Mouse (Mus musculus): Measurements from ENCODE around the gene Gm20683.
A peak's percentile ranks its signal among the peaks of the same experiment; 100 is the strongest.
"Not testable (repeated sequence)": the region's sequence is repeated elsewhere in the genome, so short reads cannot be mapped to it uniquely, and the experiment has no call there.

Gene Gm20683

GRCm38 (mm10) chr17:25827546-25828222 is 13.9 kb downstream of the Gm20683 start:
- no peak for DNase-seq (ENCODE audit: low spot score in 2 of 2)

- DNase-seq (ENCODE audit: low spot score in 2 of 2) = no peak
Observed at GRCm38 (mm10) chr17:25827011-25827410, 14.6 kb downstream of the Gm20683 start.

GRCm38 (mm10) chr17:25825984-25826570 is 15.5 kb downstream of the Gm20683 start:
- DNase-seq (ENCODE audit: low spot score in 2 of 2) = no peak

GRCm38 (mm10) chr17:25825311-25825710 is 16.3 kb downstream of the Gm20683 start:
- DNase-seq (ENCODE audit: low spot score in 2 of 2) = no peak

- DNase-seq (ENCODE audit: low spot score in 2 of 2) = no peak
Observed at GRCm38 (mm10) chr17:25824362-25825142, 17.0 kb downstream of the Gm20683 start.

- peak; percentile 58 to 78 for DNase-seq (ENCODE audit: low spot score in 2 of 2)
Observed at GRCm38 (mm10) chr17:25823452-25823851, 18.1 kb downstream of the Gm20683 start, which contains the start of gene Wdr24. Gene Wdr24 (plus strand): TSS chr17:25823627.

- DNase-seq (ENCODE audit: low spot score in 2 of 2) = no peak
Observed at GRCm38 (mm10) chr17:25818851-25819780, 22.4 kb downstream of the Gm20683 start.

- no peak for DNase-seq (ENCODE audit: low spot score in 2 of 2)
Observed at GRCm38 (mm10) chr17:25817662-25818061, 23.9 kb downstream of the Gm20683 start.

GRCm38 (mm10) chr17:25813471-25813870 is 28.1 kb downstream of the Gm20683 start:
- DNase-seq (ENCODE audit: low spot score in 2 of 2) = peak in 1 of 2 experiments; percentile 51

GRCm38 (mm10) chr17:25810890-25811289 is 30.7 kb downstream of the Gm20683 start:
- DNase-seq (ENCODE audit: low spot score in 2 of 2) = no peak

- no peak for DNase-seq (ENCODE audit: low spot score in 2 of 2)
Observed at GRCm38 (mm10) chr17:25809606-25810340, 31.8 kb downstream of the Gm20683 start.

- peak; percentile 62 to 66 for DNase-seq (ENCODE audit: low spot score in 2 of 2)
Observed at GRCm38 (mm10) chr17:25808789-25809605, 32.6 kb downstream of the Gm20683 start, which contains the start of gene Fbxl16. Gene Fbxl16 (plus strand): TSS chr17:25809085.

- no peak for DNase-seq (ENCODE audit: low spot score in 2 of 2)
Observed at GRCm38 (mm10) chr17:25808028-25808427, 33.5 kb downstream of the Gm20683 start.

- not testable (repeated sequence) for DNase-seq (ENCODE audit: low spot score in 2 of 2)
Observed at GRCm38 (mm10) chr17:25807452-25807851, 34.1 kb downstream of the Gm20683 start.

GRCm38 (mm10) chr17:25806507-25806906 is 35.1 kb downstream of the Gm20683 start:
- no peak for DNase-seq (ENCODE audit: low spot score in 2 of 2)

GRCm38 (mm10) chr17:25802825-25803517 is 38.6 kb downstream of the Gm20683 start:
- DNase-seq (ENCODE audit: low spot score in 2 of 2) = peak in 1 of 2 experiments; percentile 70

- DNase-seq (ENCODE audit: low spot score in 2 of 2) = peak; percentile 59 to 77
Observed at GRCm38 (mm10) chr17:25801029-25801428, 40.5 kb downstream of the Gm20683 start.

- DNase-seq (ENCODE audit: low spot score in 2 of 2) = peak; percentile 88 to 92
Observed at GRCm38 (mm10) chr17:25796951-25797369, 44.6 kb downstream of the Gm20683 start, which contains the start of gene Metrn. Gene Metrn (minus strand): TSS chr17:25797136.

GRCm38 (mm10) chr17:25796211-25796771 is 45.3 kb downstream of the Gm20683 start:
- peak; percentile 34 to 37 for DNase-seq (ENCODE audit: low spot score in 2 of 2)

Measured in heart, adult 9 months (tissue).